Mouse (Mus musculus) embryonic fibroblast, embryonic 13.5 days (primary cell): Measurements from ENCODE around the gene Tshz3.

Experiments used
- CTCF ChIP-seq: IDR thresholded peaks from 2 replicates; pipeline ENCODE4 v1.5.1; 2011; ENCODE audit warnings: mild to moderate bottlenecking, control low read depth, low read length, moderate library complexity, borderline replicate concordance; ENCODE audit not compliant: insufficient read depth
- POLR2A ChIP-seq: IDR thresholded peaks from 2 replicates; pipeline ENCODE4 v1.6.1; 2011; ENCODE audit warnings: low read depth, mild to moderate bottlenecking, control low read depth, low read length, moderate library complexity

DNA sequence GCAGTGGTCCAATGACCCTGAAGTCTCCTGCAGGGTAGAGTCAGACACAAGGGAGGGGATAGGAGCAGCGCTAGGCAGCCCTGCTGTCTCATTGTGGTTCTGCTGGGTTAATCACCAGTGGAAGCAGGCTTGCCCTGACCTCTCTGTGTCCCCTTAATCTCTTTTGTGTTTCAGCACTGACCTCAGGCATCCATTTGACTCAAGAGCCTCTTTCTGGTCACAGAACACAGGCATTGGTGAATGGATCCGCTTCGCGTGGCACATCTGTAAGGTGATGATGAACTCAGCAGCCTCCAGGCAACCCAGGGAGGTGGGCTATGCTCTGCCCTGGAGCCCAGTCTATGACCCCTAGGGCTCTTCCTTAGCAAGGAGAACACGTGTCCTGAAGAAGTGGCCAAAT, 39.6 kb upstream of the Tshz3 start:
- TF ChIP-seq POLR2A = no peak
- TF ChIP-seq CTCF = no peak
